Mouse (Mus musculus) intestine, embryonic 14.5 days (tissue): ENCODE results near the gene Acot12. TPM values are rescaled to one million over a fixed set of nuclear protein-coding genes. Genes with fewer than 3 reads are reported as not detected.

Source experiments
- ATAC-seq: fragments of 200-750 bp; cut with Nextera tagmentation; replicated peaks from 2 replicates; pipeline ENCODE4 v1.8.0; 2017; ENCODE audit warnings: low read depth, moderate number of reproducible peaks, moderate TSS enrichment, moderate library complexity; ENCODE audit not compliant: low FRiP score, low TSS enrichment
- DNase-seq: peaks from one replicate; pipeline ENCODE4 v3.0.0-alpha.2; 2018; ENCODE audit warnings: low spot score
- H3K27ac ChIP-seq: fragments of 300-500 bp; sonication (generic); 2 replicates; pipeline ENCODE4 v1.5.1; 2014; ENCODE audit warnings: low read depth, mild to moderate bottlenecking, control low read depth
- H3K27me3 ChIP-seq: fragments of 300-500 bp; sonication (generic); replicated peaks from 2 replicates; pipeline ENCODE4 v1.6.1; 2014; ENCODE audit warnings: low read length, control low read depth; ENCODE audit not compliant: control insufficient read depth, insufficient read depth
- H3K36me3 ChIP-seq: fragments of 300-500 bp; sonication (generic); 2 replicates; pipeline ENCODE4 v1.6.1; 2014; ENCODE audit warnings: low read length, control low read depth; ENCODE audit not compliant: control insufficient read depth, insufficient read depth
- H3K4me1 ChIP-seq: fragments of 300-500 bp; sonication (generic); replicated peaks from 2 replicates; pipeline ENCODE4 v1.6.1; 2014; ENCODE audit warnings: low read length, control low read depth, mixed read lengths; ENCODE audit not compliant: control insufficient read depth, insufficient read depth
- H3K4me2 ChIP-seq: fragments of 300-500 bp; sonication (generic); 2 replicates; pipeline ENCODE4 v1.6.1; 2014; ENCODE audit warnings: low read length
- H3K4me3 ChIP-seq: fragments of 300-500 bp; sonication (generic); 2 replicates; pipeline ENCODE4 v1.5.1; 2014; ENCODE audit warnings: low read depth, low read length, control low read depth, mixed read lengths
- H3K9ac ChIP-seq: fragments of 300-500 bp; sonication (generic); 2 replicates; pipeline ENCODE4 v1.6.1; 2014; ENCODE audit warnings: mild to moderate bottlenecking, low read length
- H3K9me3 ChIP-seq: fragments of 300-500 bp; sonication (generic); 2 replicates; pipeline ENCODE4 v1.6.1; 2016; ENCODE audit warnings: low read length, control low read depth; ENCODE audit not compliant: control insufficient read depth
- WGBS: fragments of 180-500 bp; shearing (Covaris S2); extraction: QIAGEN DNeasy Blood & Tissue Kit; methylation state at CpG from one replicate; pipeline ENCODE4 v1.1.7; 2014; 5-methylcytosine and 5-hydroxymethylcytosine counted together
- polyA plus RNA-seq: library from polyadenylated mRNA; unstranded; fragments of >200 nt; fragmentation: Nextera tagmentation; extraction: Ambion mirVana; gene quantifications from 2 replicates; pipeline ENCODE4 v1.2.1, GENCODE M21; 2014

Acot12 gene
- polyA plus RNA-seq, 1 experiment from 2014 or later: 0.47 TPM

GRCm38 (mm10) chr13:91749981-91750380 is 8.7 kb downstream of the Acot12 start:
- Histone ChIP-seq H3K9me3 (no peaks in the 10 kb centered on the region), H3K4me3 (no peak overlapping the region), H3K36me3 (no peaks in the 10 kb centered on the region), H3K4me1 (no peaks in the 10 kb centered on the region), H3K4me2 (no peak overlapping the region), H3K27me3 (no peaks in the 10 kb centered on the region), H3K27ac (no peak overlapping the region), H3K9ac (no peak overlapping the region)
- ATAC-seq: no peak
- DNase-seq: no peak
- 81% methylated on average over 4 of the region's 4 CpGs for WGBS

GRCm38 (mm10) chr13:91753724-91754123 is 12.4 kb downstream of the Acot12 start:
- no peak for ATAC-seq
- H3K4me3 ChIP-seq: no peak overlapping the region

GRCm38 (mm10) chr13:91754762-91755161 is 13.4 kb downstream of the Acot12 start:
- no peaks in the 10 kb centered on the region for H3K27me3 ChIP-seq
- ATAC-seq: no peak
- no peak overlapping the region for H3K4me3 ChIP-seq
- no peak overlapping the region for H3K9ac ChIP-seq
- H3K9me3 ChIP-seq: no peaks in the 10 kb centered on the region
- no peak for DNase-seq
- H3K36me3 ChIP-seq: no peaks in the 10 kb centered on the region
- H3K4me1 ChIP-seq: no peaks in the 10 kb centered on the region
- no peak overlapping the region for H3K4me2 ChIP-seq
- no peak overlapping the region for H3K27ac ChIP-seq

More at GRCm38 (mm10) chr13:91753724-91754123, 12.4 kb downstream of the Acot12 start:
- Histone ChIP-seq H3K4me1 (no peaks in the 10 kb centered on the region), H3K27me3 (no peaks in the 10 kb centered on the region), H3K9ac (no peak overlapping the region), H3K36me3 (no peaks in the 10 kb centered on the region), H3K9me3 (no peaks in the 10 kb centered on the region), H3K27ac (no peak overlapping the region), H3K4me2 (no peak overlapping the region)
- no peak for DNase-seq
- WGBS: 53% methylated on average over 4 of the region's 4 CpGs

- Histone ChIP-seq H3K4me3 (no peak overlapping the region), H3K27me3 (no peaks in the 10 kb centered on the region), H3K9me3 (no peaks in the 10 kb centered on the region), H3K4me1 (no peaks in the 10 kb centered on the region), H3K36me3 (no peaks in the 10 kb centered on the region), H3K27ac (no peak overlapping the region), H3K9ac (no peak overlapping the region), H3K4me2 (no peak overlapping the region)
- DNase-seq (no peak), ATAC-seq (no peak)
- WGBS: 86% methylated on average over 4 of the region's 4 CpGs
These were observed 14.9 kb downstream of the Acot12 start for GRCm38 (mm10) chr13:91756230-91756629.

- no peak overlapping the region for H3K4me2 ChIP-seq
- no peaks in the 10 kb centered on the region for H3K36me3 ChIP-seq
- H3K9ac ChIP-seq: no peak overlapping the region
- ATAC-seq: no peak
- no peak overlapping the region for H3K4me3 ChIP-seq
- H3K4me1 ChIP-seq: no peaks in the 10 kb centered on the region
- H3K9me3 ChIP-seq: no peaks in the 10 kb centered on the region
- no peaks in the 10 kb centered on the region for H3K27me3 ChIP-seq
- 63% methylated on average over 7 of the region's 7 CpGs for WGBS
- no peak overlapping the region for H3K27ac ChIP-seq
- DNase-seq: no peak
These were observed 17.2 kb downstream of the Acot12 start for GRCm38 (mm10) chr13:91758316-91759048.

GRCm38 (mm10) chr13:91759791-91760190 is 18.5 kb downstream of the Acot12 start:
- 66% methylated on average over 8 of the region's 8 CpGs for WGBS
- Histone ChIP-seq H3K9ac (no peak overlapping the region), H3K4me2 (no peak overlapping the region), H3K9me3 (no peaks in the 10 kb centered on the region), H3K36me3 (no peaks in the 10 kb centered on the region), H3K4me1 (no peaks in the 10 kb centered on the region), H3K27me3 (no peaks in the 10 kb centered on the region), H3K4me3 (no peak overlapping the region), H3K27ac (no peak overlapping the region)
- DNase-seq: no peak
- no peak for ATAC-seq

GRCm38 (mm10) chr13:91760302-91761050 is 19.2 kb downstream of the Acot12 start:
- Histone ChIP-seq H3K4me2 (no peak overlapping the region), H3K4me3 (no peak overlapping the region), H3K27ac (no peak overlapping the region), H3K9ac (no peak overlapping the region), H3K36me3 (no peaks in the 10 kb centered on the region), H3K27me3 (no peaks in the 10 kb centered on the region), H3K4me1 (no peaks in the 10 kb centered on the region), H3K9me3 (no peaks in the 10 kb centered on the region)
- WGBS: 88% methylated on average over 8 of the region's 8 CpGs
- ATAC-seq (no peak), DNase-seq (no peak)

- Histone ChIP-seq H3K4me2 (no peak overlapping the region), H3K9me3 (no peaks in the 10 kb centered on the region), H3K4me1 (no peaks in the 10 kb centered on the region), H3K36me3 (no peaks in the 10 kb centered on the region), H3K27ac (no peak overlapping the region), H3K4me3 (no peak overlapping the region), H3K9ac (no peak overlapping the region), H3K27me3 (no peaks in the 10 kb centered on the region)
- 91% methylated on average over 6 of the region's 6 CpGs for WGBS
- DNase-seq (no peak), ATAC-seq (no peak)
These were observed 20.5 kb downstream of the Acot12 start for GRCm38 (mm10) chr13:91761654-91762445.
